Mouse (Mus musculus): ENCODE results near the gene Bbs4.

DNA sequence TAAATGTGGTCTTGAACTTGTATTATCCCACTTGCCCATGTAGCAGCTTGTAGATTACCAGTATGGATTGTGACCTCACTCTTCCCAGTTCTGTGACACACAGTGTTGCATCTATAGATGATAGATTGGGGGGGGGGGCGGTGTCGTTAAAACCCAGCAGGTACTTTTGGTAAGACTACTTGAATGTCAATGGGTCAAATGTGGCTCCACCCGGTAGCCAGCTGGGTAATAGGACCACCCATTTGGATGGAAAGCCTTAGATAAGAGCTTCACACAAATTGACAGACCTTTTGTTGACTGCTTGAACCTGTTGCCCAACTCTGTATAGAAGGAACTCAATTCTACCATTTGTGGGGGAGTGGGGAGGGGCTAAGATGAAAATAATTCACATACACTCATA, 34.2 kb upstream of the Bbs4 start:
- no peak for TF ChIP-seq CTCF (IDR thresholded peaks at IDR 0.05; ENCODE audit: low read depth)
- TF ChIP-seq EP300 (IDR thresholded peaks at IDR 0.05; ENCODE audit: low read depth), result no peak

Data from liver, postnatal 0 days (tissue).